Mouse (Mus musculus) forebrain, postnatal 0 days (tissue): ENCODE data around the gene Mipep. TPM values are rescaled to one million over a fixed set of nuclear protein-coding genes. Genes with fewer than 3 reads are reported as not detected.

Source experiments
- ATAC-seq: fragments of 200-750 bp; cut with Nextera tagmentation; 2 replicates; pipeline ENCODE4 v1.8.0; 2017; ENCODE audit warnings: mild to moderate bottlenecking, moderate library complexity
- DNase-seq: peaks from one replicate; pipeline ENCODE4 v3.0.0-alpha.2; 2015
- H3K27ac ChIP-seq: fragments of 300-500 bp; sonication (generic); 2 replicates; pipeline ENCODE4 v1.5.1; 2014; ENCODE audit warnings: low read depth, mild to moderate bottlenecking, antibody characterized with exemption, low read length, moderate library complexity, mixed read lengths
- H3K27me3 ChIP-seq: fragments of 300-500 bp; sonication (generic); 2 replicates; pipeline ENCODE4 v1.6.1; 2014; ENCODE audit warnings: mild to moderate bottlenecking, low read length, mixed read lengths; ENCODE audit not compliant: insufficient read depth
- H3K36me3 ChIP-seq: fragments of 300-500 bp; sonication (generic); 2 replicates; pipeline ENCODE4 v1.6.1; 2014; ENCODE audit warnings: mild to moderate bottlenecking, moderate library complexity; ENCODE audit not compliant: insufficient read depth
- H3K4me1 ChIP-seq: fragments of 300-500 bp; sonication (generic); 2 replicates; pipeline ENCODE4 v1.6.1; 2014; ENCODE audit warnings: antibody characterized with exemption; ENCODE audit not compliant: insufficient read depth
- H3K4me2 ChIP-seq: fragments of 300-500 bp; sonication (generic); 2 replicates; pipeline ENCODE4 v1.6.1; 2014; ENCODE audit warnings: low read depth, mild to moderate bottlenecking, moderate library complexity
- H3K4me3 ChIP-seq: fragments of 300-500 bp; sonication (generic); 2 replicates; pipeline ENCODE4 v1.5.1; 2014; ENCODE audit warnings: low read depth, low read length, mixed read lengths
- H3K9ac ChIP-seq: fragments of 300-500 bp; sonication (generic); 2 replicates; pipeline ENCODE4 v1.6.1; 2014; ENCODE audit warnings: mild to moderate bottlenecking
- H3K9me3 ChIP-seq: fragments of 300-500 bp; sonication (generic); 2 replicates; pipeline ENCODE4 v1.6.1; 2016; ENCODE audit warnings: low read length
- CTCF ChIP-seq: sonication (generic); IDR thresholded peaks from 2 replicates; pipeline ENCODE4 v1.5.1; 2016; ENCODE audit warnings: antibody characterized with exemption, control low read depth, low read depth
- WGBS: fragments of 180-500 bp; shearing (Covaris S2); extraction: QIAGEN DNeasy Blood & Tissue Kit; methylation state at CpG from one replicate; pipeline ENCODE4 v1.1.7; 2014; 5-methylcytosine and 5-hydroxymethylcytosine counted together
- polyA plus RNA-seq: library from polyadenylated mRNA; unstranded; fragments of >200 nt; fragmentation: Nextera tagmentation; extraction: Ambion mirVana; gene quantifications from 2 replicates; pipeline ENCODE4 v1.2.1, GENCODE M21; 2015
- total RNA-seq: library from RNA; depleted of rRNA; stranded (reverse); fragments of >200 nt; gene quantifications from 2 replicates; pipeline ENCODE4 v1.2.3, GENCODE M21; 2014; rRNA removed

The Mipep gene
- total and polyA plus RNA-seq, 2 experiments from 2014 or later, result 19.4 to 27.4 TPM

- no peak for DNase-seq
- H3K9me3 ChIP-seq, result no peaks in the 10 kb centered on the region
- no peak for TF ChIP-seq CTCF
- H3K27ac ChIP-seq, result no peak overlapping the region
- no peak for ATAC-seq
- no peaks in the 10 kb centered on the region for H3K4me1 ChIP-seq
- H3K4me2 ChIP-seq, result no peak overlapping the region
- H3K4me3 ChIP-seq, result no peak overlapping the region
- no peaks in the 10 kb centered on the region for H3K36me3 ChIP-seq
- 94% methylated on average over 4 of the region's 4 CpGs for WGBS
- no peak overlapping the region for H3K9ac ChIP-seq
- H3K27me3 ChIP-seq, result no peaks in the 10 kb centered on the region
These were observed 153.2 kb downstream of the Mipep start for GRCm38 (mm10) chr14:60937481-60938039.

Other genes with a start within 250 kb of the Mipep start
- gene Spata13, start 150.6 kb upstream of the Mipep start, total RNA-seq, result 28.1 and 43.6 TPM in 2 replicates
- 10.7 and 17.3 TPM in 2 replicates for gene Spata13, start 150.6 kb upstream of the Mipep start, polyA plus RNA-seq
- 0.31 TPM in 1 of 2 replicates, not detected in the other for gene C1qtnf9, start 16.4 kb upstream of the Mipep start, total RNA-seq
- 0.26 TPM in 1 of 2 replicates, not detected in the other for gene C1qtnf9, start 16.4 kb upstream of the Mipep start, polyA plus RNA-seq